Mouse (Mus musculus) neural tube, embryonic 11.5 days (tissue): ENCODE data around the gene Crip1. TPM values are rescaled to one million over a fixed set of nuclear protein-coding genes. Genes with fewer than 3 reads are reported as not detected.

Experiments used
- ATAC-seq: fragments of 200-750 bp; cut with Nextera tagmentation; 2 replicates; pipeline ENCODE4 v1.8.0; 2017; ENCODE audit warnings: moderate number of reproducible peaks, mild to moderate bottlenecking, moderate TSS enrichment, moderate library complexity; ENCODE audit not compliant: insufficient read depth, low FRiP score, low TSS enrichment
- DNase-seq: peaks from one replicate; pipeline ENCODE4 v3.0.0-alpha.2; 2015; ENCODE audit warnings: low spot score
- H3K27ac ChIP-seq: fragments of 300-500 bp; sonication (generic); 2 replicates; pipeline ENCODE4 v1.5.1; 2014; ENCODE audit warnings: low read depth, mild to moderate bottlenecking, low read length
- H3K27me3 ChIP-seq: fragments of 300-500 bp; sonication (generic); 2 replicates; pipeline ENCODE4 v1.6.1; 2014; ENCODE audit warnings: mild to moderate bottlenecking, low read length, mixed read lengths; ENCODE audit not compliant: control insufficient read depth, insufficient read depth
- H3K36me3 ChIP-seq: fragments of 300-500 bp; sonication (generic); 2 replicates; pipeline ENCODE4 v1.6.1; 2014; ENCODE audit warnings: mild to moderate bottlenecking, low read length, moderate library complexity, mixed read lengths; ENCODE audit not compliant: control insufficient read depth, insufficient read depth
- H3K4me1 ChIP-seq: fragments of 300-500 bp; sonication (generic); 2 replicates; pipeline ENCODE4 v1.6.1; 2014; ENCODE audit warnings: low read length, mixed read lengths; ENCODE audit not compliant: control insufficient read depth, insufficient read depth
- H3K4me2 ChIP-seq: fragments of 300-500 bp; sonication (generic); 2 replicates; pipeline ENCODE4 v1.6.1; 2014; ENCODE audit warnings: low read depth, mild to moderate bottlenecking, moderate library complexity
- H3K4me3 ChIP-seq: fragments of 300-500 bp; sonication (generic); 2 replicates; pipeline ENCODE4 v1.5.1; 2014; ENCODE audit warnings: low read depth, low read length
- H3K9ac ChIP-seq: fragments of 300-500 bp; sonication (generic); 2 replicates; pipeline ENCODE4 v1.6.1; 2014; ENCODE audit warnings: mild to moderate bottlenecking, low read length
- H3K9me3 ChIP-seq: fragments of 300-500 bp; sonication (generic); 2 replicates; pipeline ENCODE4 v1.6.1; 2016; ENCODE audit warnings: low read length; ENCODE audit not compliant: control insufficient read depth
- WGBS: fragments of 180-500 bp; shearing (Covaris S2); extraction: QIAGEN DNeasy Blood & Tissue Kit; methylation state at CpG from one replicate; pipeline ENCODE4 v1.1.7; 2014; 5-methylcytosine and 5-hydroxymethylcytosine counted together
- polyA plus RNA-seq: library from polyadenylated mRNA; unstranded; fragments of >200 nt; fragmentation: Nextera tagmentation; extraction: Ambion mirVana; gene quantifications from 2 replicates; pipeline ENCODE4 v1.2.1, GENCODE M21; 2014

Crip1 gene
- polyA plus RNA-seq, 1 experiment from 2014 or later: 58.2 TPM

DNA sequence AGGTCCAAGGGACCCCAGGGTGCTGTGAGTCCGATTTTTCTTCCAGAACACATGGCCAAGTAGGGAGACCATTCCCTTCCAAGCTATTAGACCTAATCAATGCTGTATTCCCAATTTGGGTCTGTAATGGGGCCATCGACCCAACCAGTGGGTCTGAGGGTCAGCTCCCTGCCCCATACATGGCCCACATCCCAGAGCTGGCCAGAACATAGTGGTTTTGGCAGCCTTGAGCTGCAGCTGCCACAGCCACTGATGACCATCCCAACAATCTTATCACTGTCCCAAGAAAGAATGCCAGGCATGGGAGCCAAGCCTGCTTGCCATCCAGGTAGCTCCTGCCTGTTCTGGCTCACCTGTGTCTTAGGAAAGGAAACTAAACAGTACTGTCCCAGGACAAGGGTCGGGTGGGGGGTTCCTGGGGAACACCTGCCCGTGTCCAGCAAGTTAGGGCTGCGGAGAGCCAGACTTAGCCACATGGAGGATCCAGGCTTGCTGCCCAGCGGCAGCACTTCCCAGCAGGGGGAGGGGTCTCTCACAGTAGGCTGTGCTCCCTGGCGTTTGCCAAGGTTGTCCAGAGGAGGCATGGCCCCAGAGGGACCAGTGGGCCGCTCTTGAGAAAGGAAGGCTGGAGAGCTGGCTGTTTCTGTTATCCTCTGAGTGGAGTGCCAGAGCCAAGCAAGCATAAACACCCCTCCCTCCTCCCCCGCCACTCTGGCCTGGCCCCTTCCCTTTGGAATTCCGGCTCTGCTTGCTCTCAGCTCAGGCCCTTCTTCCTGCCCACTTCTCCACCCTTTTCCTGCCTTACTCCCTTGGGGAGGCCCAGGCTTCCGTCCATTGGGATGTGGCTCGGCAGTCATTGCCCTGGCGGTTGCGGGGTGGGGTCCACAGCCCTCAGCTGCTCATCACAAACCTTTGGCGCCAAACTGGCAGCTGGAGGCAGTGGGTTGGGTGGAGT is 3.8 kb upstream of the Crip1 start:
- Histone ChIP-seq H3K9ac (peak overlapping the region; percentile 63), H3K9me3 (no peaks in the 10 kb centered on the region)
- DNase-seq: peak; percentile 44

GRCm38 (mm10) chr12:113143164-113143563 is 3.0 kb upstream of the Crip1 start:
- Histone ChIP-seq H3K36me3 (peaks cover 2% of the 10 kb centered on the region; the same call in 1 of the 2 replicates), H3K4me2 (peak overlapping the region; percentile 62; the same call in 1 of the 2 replicates), H3K9ac (peak overlapping the region; percentile 31; the same call in 1 of the 2 replicates), H3K27ac (no peak overlapping the region), H3K4me1 (peaks cover 32% of the 10 kb centered on the region), H3K27me3 (0 out of 2 replicates have a peak, but pooled peaks cover 6% of the 10 kb centered on the region), H3K9me3 (no peaks in the 10 kb centered on the region), H3K4me3 (no peak overlapping the region; the same call in 1 of the 2 replicates)
- 72% methylated on average over 7 of the region's 7 CpGs for WGBS
- ATAC-seq: no peak
- no peak for DNase-seq

More for the DNA sequence above, 3.8 kb upstream of the Crip1 start:
- peaks cover 4% of the 10 kb centered on the region for H3K36me3 ChIP-seq
- H3K4me2 ChIP-seq: peak overlapping the region; percentile 62
- H3K4me1 ChIP-seq: peaks cover 32% of the 10 kb centered on the region
- peak overlapping the region; percentile 27; the same call in 1 of the 2 replicates for H3K27ac ChIP-seq
- no peak for ATAC-seq
- H3K4me3 ChIP-seq: peak overlapping the region; percentile 56
- WGBS: 28% methylated on average over 15 of the region's 15 CpGs
- 0 out of 2 replicates have a peak, but pooled peaks cover 6% of the 10 kb centered on the region for H3K27me3 ChIP-seq

DNA sequence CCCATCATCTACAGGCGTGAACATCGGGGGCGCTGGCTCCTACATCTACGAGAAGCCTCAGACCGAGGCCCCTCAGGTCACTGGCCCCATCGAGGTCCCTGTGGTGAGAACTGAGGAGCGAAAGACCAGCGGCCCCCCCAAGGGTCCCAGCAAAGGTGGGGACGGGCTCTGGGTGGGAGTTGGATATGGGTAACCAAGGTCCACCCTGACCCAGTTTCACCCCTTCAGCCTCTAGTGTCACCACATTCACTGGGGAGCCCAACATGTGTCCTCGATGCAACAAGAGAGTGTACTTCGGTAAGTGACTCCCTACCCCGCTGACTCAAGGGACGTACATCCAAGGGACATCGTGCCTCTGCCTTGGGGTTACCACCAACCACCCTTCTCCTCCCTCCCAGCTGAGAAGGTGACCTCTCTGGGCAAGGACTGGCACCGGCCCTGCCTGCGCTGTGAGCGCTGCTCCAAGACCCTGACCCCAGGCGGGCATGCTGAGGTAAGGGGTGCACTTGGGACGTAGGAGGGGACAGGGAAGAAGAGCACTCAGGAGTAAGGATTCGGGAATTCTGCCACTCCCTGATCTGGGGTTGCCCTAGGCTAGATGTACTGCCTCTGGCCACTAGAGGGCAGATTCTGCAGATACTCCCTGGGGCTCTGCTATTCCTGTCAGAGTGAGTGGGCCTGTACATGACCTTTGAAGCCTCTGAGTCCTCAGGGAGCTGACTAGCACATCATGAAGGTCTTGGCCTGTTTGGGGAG is 1.9 kb upstream of the Crip1 start:
- DNase-seq (peak; percentile 31), ATAC-seq (no peak)
- peaks cover 2% of the 10 kb centered on the region; the same call in 1 of the 2 replicates for H3K36me3 ChIP-seq
- 0 out of 2 replicates have a peak, but pooled peaks cover 10% of the 10 kb centered on the region for H3K27me3 ChIP-seq
- H3K9ac ChIP-seq: no peak overlapping the region
- no peak overlapping the region; the same call in 1 of the 2 replicates for H3K27ac ChIP-seq
- no peak overlapping the region for H3K4me3 ChIP-seq
- 73% methylated on average over 20 of the region's 20 CpGs for WGBS
- H3K4me1 ChIP-seq: peaks cover 27% of the 10 kb centered on the region
- H3K4me2 ChIP-seq: no peak overlapping the region
- H3K9me3 ChIP-seq: no peaks in the 10 kb centered on the region

DNA sequence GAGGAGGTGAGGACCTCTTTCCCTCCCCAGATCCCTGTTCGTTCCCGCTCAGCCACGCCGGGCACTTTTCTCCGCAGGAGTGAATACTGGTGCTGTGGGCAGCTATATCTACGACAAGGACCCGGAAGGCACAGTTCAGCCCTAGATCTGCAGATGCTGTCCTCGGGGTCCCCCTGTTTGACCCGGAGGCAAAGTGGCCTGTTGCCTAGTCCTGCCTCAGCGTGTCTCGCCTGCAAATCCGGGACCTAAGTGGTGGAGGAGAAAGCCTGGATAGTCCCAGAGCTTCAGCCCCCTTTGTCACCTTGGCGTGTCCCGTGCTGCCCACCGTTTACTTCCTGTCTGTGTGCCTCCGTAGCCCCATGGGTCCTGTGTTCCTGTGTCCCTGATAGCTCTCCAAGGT is 1.2 kb upstream of the Crip1 start:
- no peak overlapping the region for H3K4me2 ChIP-seq
- peaks cover 2% of the 10 kb centered on the region; the same call in 1 of the 2 replicates for H3K36me3 ChIP-seq
- DNase-seq: no peak
- H3K9me3 ChIP-seq: no peaks in the 10 kb centered on the region
- 0 out of 2 replicates have a peak, but pooled peaks cover 10% of the 10 kb centered on the region for H3K27me3 ChIP-seq
- H3K4me3 ChIP-seq: no peak overlapping the region
- H3K27ac ChIP-seq: no peak overlapping the region
- WGBS: 92% methylated on average over 16 of the region's 16 CpGs
- H3K4me1 ChIP-seq: peaks cover 23% of the 10 kb centered on the region
- H3K9ac ChIP-seq: no peak overlapping the region
- no peak for ATAC-seq

DNA sequence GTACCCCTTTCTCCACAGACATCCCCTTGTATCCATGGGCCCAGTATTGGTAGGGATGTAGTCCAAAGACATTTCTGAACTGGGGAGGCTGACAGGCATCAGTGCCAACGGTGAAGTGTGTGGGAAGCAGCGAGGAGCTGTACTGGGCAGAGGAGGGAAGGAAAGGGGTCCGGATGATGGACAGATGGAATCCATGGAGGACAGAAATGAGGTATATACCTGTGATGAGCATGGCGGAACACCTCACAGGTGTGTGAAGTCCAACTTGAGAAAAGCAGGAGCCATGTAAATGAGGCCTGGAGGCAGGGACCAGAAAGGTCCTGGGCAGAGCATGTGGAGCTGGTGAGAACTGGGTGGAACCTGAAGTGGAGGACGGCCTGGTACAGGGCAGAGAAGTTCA is 525 bp upstream of the Crip1 start:
- Histone ChIP-seq H3K9me3 (no peaks in the 10 kb centered on the region), H3K4me3 (no peak overlapping the region), H3K4me1 (peaks cover 23% of the 10 kb centered on the region), H3K4me2 (no peak overlapping the region), H3K27ac (no peak overlapping the region), H3K36me3 (peaks cover 2% of the 10 kb centered on the region; the same call in 1 of the 2 replicates), H3K27me3 (0 out of 2 replicates have a peak, but pooled peaks cover 10% of the 10 kb centered on the region), H3K9ac (no peak overlapping the region)
- WGBS: 92% methylated on average over 5 of the region's 5 CpGs
- DNase-seq: no peak
- no peak for ATAC-seq

DNA sequence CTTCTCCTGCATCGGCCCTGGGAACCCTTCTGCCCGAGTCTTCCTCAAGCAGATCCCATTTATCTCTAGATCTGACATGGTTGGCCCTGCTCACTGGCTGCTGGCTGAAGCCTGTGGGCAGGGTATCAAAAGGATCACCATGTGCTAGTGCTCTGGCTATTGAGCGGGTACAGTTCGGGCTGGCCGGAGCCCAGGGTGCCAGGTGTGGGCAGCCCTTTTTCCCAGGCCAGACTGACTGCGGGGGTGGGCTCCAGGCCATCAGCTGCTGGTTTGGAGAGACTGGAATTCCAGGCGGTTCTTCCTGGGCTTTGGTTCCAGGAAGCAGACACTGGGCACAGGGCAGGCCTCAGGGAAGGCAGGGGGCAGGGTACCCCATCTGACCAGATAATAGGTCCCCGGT is 1.4 kb downstream of the Crip1 start:
- H3K27me3 ChIP-seq: peaks cover 14% of the 10 kb centered on the region
- H3K4me3 ChIP-seq: no peak overlapping the region
- H3K27ac ChIP-seq: no peak overlapping the region
- H3K9me3 ChIP-seq: no peaks in the 10 kb centered on the region
- ATAC-seq (no peak), DNase-seq (no peak)
- no peak overlapping the region for H3K9ac ChIP-seq
- WGBS: 83% methylated on average over 8 of the region's 8 CpGs
- H3K36me3 ChIP-seq: peaks cover 2% of the 10 kb centered on the region; the same call in 1 of the 2 replicates
- no peak overlapping the region for H3K4me2 ChIP-seq
- H3K4me1 ChIP-seq: peaks cover 18% of the 10 kb centered on the region

DNA sequence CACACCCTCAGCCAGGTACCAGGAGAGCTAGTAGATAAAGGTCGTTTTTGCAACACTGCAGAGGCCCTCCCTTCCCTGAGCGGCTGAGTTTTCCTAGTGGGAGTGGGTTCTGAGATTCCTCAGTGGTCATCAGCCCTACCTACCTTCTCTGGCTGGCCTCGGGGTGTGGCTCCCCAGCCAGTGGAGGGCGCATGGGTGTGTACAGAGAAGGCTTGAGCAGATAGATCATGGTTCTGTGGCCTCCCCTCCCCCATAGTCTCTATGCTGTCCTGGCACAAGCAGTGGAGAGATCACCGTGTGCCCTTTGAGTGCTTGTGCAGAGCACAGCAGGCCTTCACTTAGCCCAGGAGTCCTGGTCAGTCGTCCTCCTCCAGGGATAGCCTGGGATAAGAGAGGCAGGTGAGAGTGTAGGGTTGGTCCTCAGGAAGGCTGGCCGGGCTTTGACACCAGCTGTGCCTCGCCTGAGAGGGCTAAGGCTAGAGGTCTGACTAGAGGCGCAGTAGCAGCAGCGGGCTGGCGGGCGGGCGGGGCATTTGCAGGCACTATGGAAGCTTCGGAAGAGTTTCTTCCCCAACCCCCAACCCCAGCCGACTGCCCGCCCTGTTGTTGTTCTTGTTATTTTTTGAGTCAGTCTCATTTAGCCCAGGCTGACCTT is 2.4 kb downstream of the Crip1 start:
- H3K4me1 ChIP-seq: peaks cover 12% of the 10 kb centered on the region; the same call in 1 of the 2 replicates
- ATAC-seq: no peak
- 28% methylated on average over 16 of the region's 16 CpGs for WGBS

DNA sequence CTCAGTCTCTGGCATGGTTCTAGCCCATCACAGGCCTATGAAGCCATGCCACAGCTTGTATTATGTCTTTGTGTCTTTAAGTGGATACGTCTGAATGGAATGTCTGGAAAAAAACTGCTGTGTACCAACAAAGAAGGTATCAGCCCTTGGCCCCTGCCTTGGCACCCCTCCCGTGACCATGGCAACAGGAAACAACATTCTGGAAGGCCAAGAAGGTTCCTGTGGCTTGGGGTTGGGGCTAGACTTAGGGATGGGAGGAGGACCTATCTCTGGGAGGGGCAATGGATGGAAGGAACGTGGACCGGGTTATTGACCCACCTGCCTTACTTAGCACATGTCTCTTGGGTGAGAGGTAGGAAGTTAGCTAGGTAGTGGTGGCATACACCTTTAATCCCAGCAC is 3.2 kb downstream of the Crip1 start:
- Histone ChIP-seq H3K4me1 (peaks cover 12% of the 10 kb centered on the region; the same call in 1 of the 2 replicates), H3K9me3 (no peaks in the 10 kb centered on the region), H3K27me3 (peaks cover 17% of the 10 kb centered on the region), H3K4me3 (no peak overlapping the region), H3K4me2 (no peak overlapping the region), H3K36me3 (peaks cover under 1% of the 10 kb centered on the region; the same call in 1 of the 2 replicates), H3K27ac (no peak overlapping the region), H3K9ac (no peak overlapping the region)
- ATAC-seq: no peak
- no peak for DNase-seq
- WGBS: 73% methylated on average over 4 of the region's 4 CpGs

More for the DNA sequence above, 2.4 kb downstream of the Crip1 start:
- Histone ChIP-seq H3K27ac (no peak overlapping the region), H3K4me2 (no peak overlapping the region), H3K36me3 (peaks cover 2% of the 10 kb centered on the region; the same call in 1 of the 2 replicates), H3K9ac (no peak overlapping the region), H3K27me3 (peaks cover 17% of the 10 kb centered on the region), H3K4me3 (no peak overlapping the region), H3K9me3 (no peaks in the 10 kb centered on the region)
- DNase-seq: no peak
